Mouse (Mus musculus): ENCODE measurements around the gene Acp2. TPM values are rescaled to one million over a fixed set of nuclear protein-coding genes. Genes with fewer than 3 reads are reported as not detected.
A peak's percentile ranks its signal among the peaks of the same experiment; 100 is the strongest.
"Not testable (repeated sequence)": the region's sequence is repeated elsewhere in the genome, so short reads cannot be mapped to it uniquely, and the experiment has no call there.

Acp2 gene
- total RNA-seq, 2 experiments from 2014 or later: 38.4 to 43.1 TPM

GRCm38 (mm10) chr2:91187431-91187830, 15.3 kb upstream of the Acp2 start:
- DNase-seq: no peak
- intact Hi-C loops (cut with DNase I): no loop called here

DNA sequence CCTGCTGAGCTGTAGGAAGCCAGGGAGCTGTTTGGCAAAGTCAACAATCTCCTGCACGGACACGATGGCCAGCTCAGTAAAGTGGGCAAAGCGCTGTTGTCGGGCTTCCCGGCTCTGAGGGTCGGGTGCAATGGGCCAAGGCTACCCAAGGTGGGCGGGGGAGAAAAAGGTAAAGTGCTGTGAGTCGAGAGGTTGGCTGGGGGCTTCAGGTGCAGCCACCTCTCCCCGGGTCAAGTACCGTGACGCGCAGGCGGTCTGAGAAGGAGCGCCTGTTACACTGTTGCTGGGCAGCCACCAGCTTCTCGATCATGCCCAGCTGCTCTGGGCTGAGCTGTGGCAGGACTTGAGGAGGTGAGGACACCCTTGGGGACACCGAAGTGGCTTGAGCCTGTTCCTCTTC, 12.2 kb upstream of the Acp2 start:
- intact Hi-C loops (cut with DNase I): no loop called here
- DNase-seq: no peak

GRCm38 (mm10) chr2:91194624-91195332, 7.9 kb upstream of the Acp2 start:
- intact Hi-C loops (cut with DNase I): no loop called here
- DNase-seq: peak; percentile 59

DNA sequence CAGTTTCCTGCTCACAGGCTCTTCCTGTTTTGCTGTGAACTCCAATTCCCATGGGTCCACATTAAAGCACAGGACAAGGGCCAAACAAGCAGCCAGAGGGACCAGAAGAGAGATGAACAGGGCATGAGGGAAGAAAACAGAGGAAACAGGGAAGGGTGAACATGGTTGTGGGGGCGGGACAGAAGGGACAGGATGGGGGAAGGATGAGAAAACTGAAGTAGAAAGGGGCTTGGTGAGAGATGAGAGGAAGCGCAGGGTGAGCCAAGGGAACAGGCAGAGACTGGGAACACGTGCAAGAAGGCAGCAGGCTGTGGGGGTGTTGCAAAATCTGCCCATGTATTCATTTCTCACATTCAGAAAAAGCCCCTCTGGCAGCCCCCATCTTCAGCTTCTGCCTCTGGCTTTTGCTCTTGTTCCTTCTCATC, 6.1 kb upstream of the Acp2 start:
- no peak for DNase-seq
- intact Hi-C loops (cut with DNase I): no loop called here

- intact Hi-C loops (cut with DNase I): no loop called here
- no peak for DNase-seq
Measured at GRCm38 (mm10) chr2:91198888-91199287, 3.8 kb upstream of the Acp2 start.

GRCm38 (mm10) chr2:91202972-91203656, 429 bp downstream of the Acp2 start:
- intact Hi-C loops (cut with DNase I): no loop called here
- no peak for DNase-seq

- intact Hi-C loops (cut with DNase I): no loop called here
Measured at GRCm38 (mm10) chr2:91206254-91206775, 3.6 kb downstream of the Acp2 start.

GRCm38 (mm10) chr2:91213311-91213710, 10.6 kb downstream of the Acp2 start:
- no peak for DNase-seq
- intact Hi-C loops (cut with DNase I): no loop called here

More at GRCm38 (mm10) chr2:91206254-91206775, 3.6 kb downstream of the Acp2 start:
- no peak for DNase-seq

DNA sequence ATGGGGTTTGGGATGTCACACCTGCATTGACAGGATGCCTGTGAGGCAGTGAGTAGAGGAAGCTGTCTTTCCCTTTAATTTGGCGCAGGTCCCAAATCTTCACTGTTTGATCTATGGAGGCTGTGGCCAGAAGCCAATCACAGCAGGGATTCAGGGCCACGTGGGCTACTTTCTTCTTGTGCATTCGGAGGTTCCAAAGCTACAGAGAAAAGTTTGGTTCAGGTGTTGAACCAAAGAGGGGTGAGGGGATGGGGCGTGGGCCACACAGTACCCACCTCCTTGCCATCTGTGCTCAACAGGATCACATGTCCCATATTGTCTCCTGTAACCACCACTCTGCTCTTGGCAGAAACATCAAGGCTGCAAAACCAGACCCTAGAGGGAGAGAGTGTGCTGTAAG, 14.3 kb downstream of the Acp2 start:
- DNase-seq: peak; percentile 54
- intact Hi-C loops (cut with DNase I): no loop called here

DNA sequence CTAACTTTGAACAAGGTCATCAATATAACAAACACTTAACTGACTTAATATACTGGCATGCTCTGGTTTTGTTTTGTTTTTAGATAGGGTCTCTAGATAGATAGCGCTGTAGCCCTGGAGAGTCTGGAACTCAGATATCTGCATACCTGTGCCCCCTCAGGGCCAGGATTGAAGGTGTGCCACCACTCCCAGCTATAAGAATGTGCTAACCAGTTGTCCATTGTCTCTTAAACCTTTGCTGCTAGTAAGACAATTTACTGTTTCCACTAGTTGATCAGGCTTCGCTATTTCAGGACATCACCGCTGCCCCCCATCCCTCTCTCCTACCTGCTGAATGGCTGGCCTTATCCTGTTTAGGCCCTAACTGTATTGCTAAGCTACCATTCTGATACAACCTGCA, 17.8 kb downstream of the Acp2 start:
- no peak for DNase-seq

GRCm38 (mm10) chr2:91223614-91224013, 20.9 kb downstream of the Acp2 start:
- no peak for DNase-seq
- intact Hi-C loops (cut with DNase I): no loop called here

More for the DNA sequence above, 17.8 kb downstream of the Acp2 start:
- intact Hi-C loops (cut with DNase I): no loop called here

DNA sequence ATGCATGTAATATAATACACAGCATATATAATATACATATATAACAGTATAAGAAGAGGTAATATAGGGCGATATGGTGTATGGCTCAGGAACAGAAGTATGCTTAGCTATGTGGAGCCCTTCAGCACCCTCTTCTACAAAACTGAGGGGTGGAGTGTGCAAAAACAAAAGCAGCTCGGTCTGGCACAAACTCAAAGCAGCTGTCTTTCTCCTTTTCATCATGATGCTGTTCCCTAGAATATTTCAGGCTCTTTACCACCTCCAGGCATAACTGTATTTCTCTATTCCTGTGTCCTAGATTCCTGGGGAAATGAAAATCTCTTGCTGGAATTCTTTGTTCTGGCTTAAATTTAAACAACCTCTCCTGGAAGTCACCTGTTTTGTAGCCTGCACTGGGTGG, 27.1 kb downstream of the Acp2 start:
- no peak for DNase-seq
- intact Hi-C loops (cut with DNase I): no loop called here

- peak; percentile 98 for DNase-seq
- intact Hi-C loops (cut with DNase I): no loop called here
Measured at GRCm38 (mm10) chr2:91236601-91237510, 34.2 kb downstream of the Acp2 start, which contains the start of gene Ddb2. TSS of gene Ddb2 (minus strand) at chr2:91236982.

- intact Hi-C loops (cut with DNase I); DNase-seq: not testable (repeated sequence)
Measured at GRCm38 (mm10) chr2:91237511-91238080, 34.9 kb downstream of the Acp2 start.

DNA sequence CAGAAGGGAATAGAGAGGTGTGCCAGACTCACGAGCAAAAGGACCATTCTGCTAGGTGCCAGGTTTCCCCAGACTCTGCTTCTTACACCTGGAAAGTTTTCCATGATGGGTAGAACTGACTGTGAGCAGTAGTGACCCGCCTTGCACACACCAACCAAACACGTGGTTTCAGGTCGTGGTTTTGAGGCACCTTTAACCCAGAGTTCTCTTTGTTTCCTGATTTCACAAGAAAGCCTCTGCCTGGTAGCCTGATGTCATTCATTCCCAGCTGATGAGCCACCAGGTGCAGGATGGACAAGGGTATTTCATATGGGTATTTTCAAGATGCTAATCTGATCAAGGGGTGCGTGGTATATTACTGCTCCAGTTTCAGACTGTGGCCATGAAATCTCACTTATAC, 39.9 kb downstream of the Acp2 start:
- intact Hi-C loops (cut with DNase I): no loop called here

DNA sequence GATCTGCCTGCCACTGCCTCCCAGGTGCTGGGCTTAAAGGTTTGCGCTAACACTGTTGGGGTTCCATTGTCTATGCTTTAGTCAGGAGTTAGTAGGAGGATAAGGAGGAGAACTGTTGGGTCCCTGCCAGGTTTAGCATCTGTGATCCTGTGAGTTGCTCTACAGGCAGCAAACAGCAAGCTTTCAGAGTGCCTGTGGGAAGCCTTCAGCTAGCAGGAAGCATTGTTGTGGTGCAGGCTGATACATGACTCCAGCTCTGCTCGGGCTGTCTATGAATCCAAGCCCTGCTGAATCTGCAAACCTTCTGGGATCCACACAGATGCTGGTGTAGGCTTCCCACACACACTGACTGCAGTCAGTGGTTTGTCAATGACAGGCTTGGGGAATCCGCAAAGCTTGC, 40.7 kb downstream of the Acp2 start:
- no peak for DNase-seq
- intact Hi-C loops (cut with DNase I): no loop called here

More for the DNA sequence above, 39.9 kb downstream of the Acp2 start:
- no peak for DNase-seq

GRCm38 (mm10) chr2:91244557-91245228, 42.0 kb downstream of the Acp2 start:
- intact Hi-C loops (cut with DNase I): no loop called here
- no peak for DNase-seq

DNA sequence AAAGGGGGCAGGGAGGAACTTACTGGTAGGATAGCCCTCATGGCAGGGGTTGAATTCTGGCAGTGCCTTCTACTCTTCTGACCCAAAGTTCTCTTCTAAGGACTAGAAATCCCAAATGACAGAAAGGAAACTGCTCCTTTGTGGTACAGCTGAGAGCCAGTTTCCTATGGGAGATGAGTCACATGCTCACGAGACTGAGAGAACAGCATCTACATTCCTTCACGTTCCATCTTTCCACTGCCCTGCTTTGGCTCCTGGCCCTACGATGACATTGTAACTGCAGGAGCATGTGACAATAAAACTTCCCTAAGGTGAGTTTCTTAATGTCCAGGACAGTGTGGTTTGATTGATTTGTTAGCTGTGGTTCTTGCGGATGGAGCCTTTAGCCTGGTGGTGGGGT, 45.7 kb downstream of the Acp2 start:
- intact Hi-C loops (cut with DNase I): no loop called here
- no peak for DNase-seq

GRCm38 (mm10) chr2:91252001-91252400, 49.3 kb downstream of the Acp2 start:
- DNase-seq: no peak
- intact Hi-C loops (cut with DNase I): no loop called here

DNA sequence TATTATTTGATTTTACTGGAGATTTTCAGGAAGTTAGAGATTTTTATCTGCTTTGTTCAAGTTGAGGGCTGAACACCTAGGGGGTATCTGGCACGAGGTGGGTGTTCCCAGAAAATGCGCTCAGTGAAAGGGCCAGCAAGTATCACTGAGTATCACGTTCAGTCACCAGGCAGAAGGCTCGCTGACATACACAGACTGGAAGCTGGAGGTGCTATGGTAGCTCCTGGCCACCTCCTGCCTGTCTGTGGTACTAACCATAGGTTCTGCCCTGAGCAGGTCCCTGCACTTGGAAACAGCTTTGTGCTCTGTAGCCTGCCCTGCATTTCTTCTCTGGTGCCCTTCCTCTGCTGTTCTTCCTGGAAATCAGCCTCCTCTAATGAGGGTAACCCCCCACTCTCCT, 49.8 kb downstream of the Acp2 start:
- intact Hi-C loops (cut with DNase I): no loop called here
- no peak for DNase-seq
